Mouse (Mus musculus): Measurements from ENCODE around the gene Ccdc125. TPM values are rescaled to one million over a fixed set of nuclear protein-coding genes. Genes with fewer than 3 reads are reported as not detected.
A peak's percentile ranks its signal among the peaks of the same experiment; 100 is the strongest.

Gene Ccdc125
- polyA plus RNA-seq, 1 experiment from 2014 or later, result 5.4 TPM

- H3K9me3 ChIP-seq, result no peaks in the 10 kb centered on the region
- WGBS, result 60% methylated on average over 9 of the region's 9 CpGs
- H3K36me3 ChIP-seq, result peaks cover 17% of the 10 kb centered on the region
- H3K27ac ChIP-seq, result no peak overlapping the region
- H3K4me3 ChIP-seq (replicated peaks), result peak overlapping the region; percentile 62
- H3K27me3 ChIP-seq, result no peaks in the 10 kb centered on the region
- H3K9ac ChIP-seq (replicated peaks), result peak overlapping the region; percentile 76; the same call in 1 of the 2 replicates
- H3K4me1 ChIP-seq (replicated peaks), result peaks cover 5% of the 10 kb centered on the region; the same call in 1 of the 2 replicates
- ATAC-seq (ENCODE audit: insufficient number of reproducible peaks, insufficient read depth, low FRiP score, low TSS enrichment, low read depth), result no peak
- peak overlapping the region; percentile 82 for H3K4me2 ChIP-seq
These were observed 744 bp downstream of the Ccdc125 start for GRCm38 (mm10) chr13:100670181-100670741.

DNA sequence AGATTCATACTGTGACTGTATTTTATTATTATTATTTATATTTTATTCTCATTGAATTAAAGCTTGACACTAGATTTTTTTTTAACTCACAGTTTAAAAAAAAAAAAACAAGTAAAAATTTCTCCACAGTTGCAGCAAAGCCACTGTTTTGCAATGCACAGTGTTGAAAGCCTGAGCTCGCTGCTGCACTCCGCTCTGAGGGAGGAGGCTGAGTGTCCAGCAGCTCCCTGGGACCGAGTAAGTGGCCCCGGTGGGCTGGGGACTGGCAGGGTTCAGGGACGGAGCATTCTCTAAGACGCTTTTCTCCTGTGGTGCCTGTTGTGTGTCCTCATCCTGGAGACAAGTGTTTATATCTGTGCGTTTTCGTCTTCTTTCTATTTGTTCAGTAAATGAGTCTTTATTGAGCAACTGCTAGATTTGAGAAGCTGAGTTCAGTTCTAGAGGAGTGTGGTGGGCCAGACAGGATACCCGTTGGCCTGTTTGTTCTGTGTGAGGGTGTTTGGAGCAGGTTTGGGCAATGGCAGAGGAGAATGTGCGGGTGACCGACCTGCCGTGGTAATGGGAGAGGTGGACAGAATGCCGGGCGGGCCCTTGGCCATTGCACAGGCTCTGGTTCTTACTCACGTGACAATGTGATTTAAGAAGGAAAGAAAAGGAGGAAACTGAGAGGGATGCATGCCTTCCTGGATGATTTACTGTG lies 6.6 kb downstream of the Ccdc125 start:
- Histone ChIP-seq H3K4me3 (replicated peaks) (no peak overlapping the region), H3K36me3 (no peaks in the 10 kb centered on the region), H3K27me3 (no peaks in the 10 kb centered on the region), H3K9me3 (no peaks in the 10 kb centered on the region), H3K4me2 (no peak overlapping the region), H3K4me1 (replicated peaks) (no peaks in the 10 kb centered on the region), H3K9ac (replicated peaks) (no peak overlapping the region), H3K27ac (no peak overlapping the region)
- 83% methylated on average over 15 of the region's 15 CpGs for WGBS
- no peak for ATAC-seq (ENCODE audit: insufficient number of reproducible peaks, insufficient read depth, low FRiP score, low TSS enrichment, low read depth)

DNA sequence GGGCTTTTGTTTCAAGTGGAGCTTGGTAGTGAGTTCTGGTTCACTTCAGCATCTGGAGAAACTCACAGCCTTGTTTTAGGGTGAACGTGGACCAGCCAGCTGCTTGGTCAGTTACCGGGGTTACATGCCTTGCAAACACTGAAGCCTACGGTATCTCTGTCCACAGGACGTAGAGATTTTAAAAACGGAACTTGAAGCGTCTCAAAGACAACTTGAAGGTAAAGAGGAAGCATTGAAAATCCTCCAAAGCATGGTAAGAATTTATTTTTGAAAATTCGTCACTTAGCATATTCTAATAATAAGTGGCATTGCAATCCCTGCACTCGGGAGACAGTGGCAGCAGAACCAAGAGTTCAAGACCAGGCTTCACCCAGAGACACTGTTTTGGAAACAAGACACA lies 12.1 kb downstream of the Ccdc125 start:
- no peak overlapping the region for H3K4me2 ChIP-seq
- no peaks in the 10 kb centered on the region for H3K4me1 ChIP-seq (replicated peaks)
- H3K9ac ChIP-seq (replicated peaks), result no peak overlapping the region
- H3K27ac ChIP-seq, result no peak overlapping the region
- WGBS, result 88% methylated on average over 8 of the region's 8 CpGs
- no peak overlapping the region for H3K4me3 ChIP-seq (replicated peaks)
- no peak for ATAC-seq (ENCODE audit: insufficient number of reproducible peaks, insufficient read depth, low FRiP score, low TSS enrichment, low read depth)
- no peaks in the 10 kb centered on the region for H3K9me3 ChIP-seq
- no peaks in the 10 kb centered on the region for H3K36me3 ChIP-seq
- no peaks in the 10 kb centered on the region for H3K27me3 ChIP-seq

DNA sequence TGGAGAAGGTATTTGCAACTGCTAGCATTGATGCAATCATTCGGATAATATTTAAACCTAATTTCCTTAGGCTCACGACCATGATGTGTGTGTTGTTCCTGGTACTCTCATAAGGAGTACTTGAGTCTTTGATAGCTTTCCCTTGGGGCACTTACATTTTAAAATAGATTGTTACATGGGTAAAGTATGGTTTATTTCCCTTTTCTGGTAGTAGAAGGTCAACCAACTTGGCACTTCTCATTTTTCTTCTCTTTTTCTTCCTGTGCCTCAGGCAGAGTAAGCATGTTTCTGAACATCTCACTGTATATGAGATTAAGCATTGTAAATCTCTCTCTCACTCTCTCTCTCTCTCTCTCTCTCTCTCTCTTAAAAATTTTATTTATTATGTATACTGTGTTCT lies 13.3 kb downstream of the Ccdc125 start:
- H3K9ac ChIP-seq (replicated peaks), result no peak overlapping the region
- no peaks in the 10 kb centered on the region for H3K4me1 ChIP-seq (replicated peaks)
- H3K36me3 ChIP-seq, result no peaks in the 10 kb centered on the region
- H3K4me2 ChIP-seq, result no peak overlapping the region
- ATAC-seq (ENCODE audit: insufficient number of reproducible peaks, insufficient read depth, low FRiP score, low TSS enrichment, low read depth), result no peak
- no peak overlapping the region for H3K4me3 ChIP-seq (replicated peaks)
- WGBS, result 86% methylated on average over 2 of the region's 2 CpGs
- no peaks in the 10 kb centered on the region for H3K27me3 ChIP-seq
- H3K27ac ChIP-seq, result no peak overlapping the region
- H3K9me3 ChIP-seq, result no peaks in the 10 kb centered on the region

DNA sequence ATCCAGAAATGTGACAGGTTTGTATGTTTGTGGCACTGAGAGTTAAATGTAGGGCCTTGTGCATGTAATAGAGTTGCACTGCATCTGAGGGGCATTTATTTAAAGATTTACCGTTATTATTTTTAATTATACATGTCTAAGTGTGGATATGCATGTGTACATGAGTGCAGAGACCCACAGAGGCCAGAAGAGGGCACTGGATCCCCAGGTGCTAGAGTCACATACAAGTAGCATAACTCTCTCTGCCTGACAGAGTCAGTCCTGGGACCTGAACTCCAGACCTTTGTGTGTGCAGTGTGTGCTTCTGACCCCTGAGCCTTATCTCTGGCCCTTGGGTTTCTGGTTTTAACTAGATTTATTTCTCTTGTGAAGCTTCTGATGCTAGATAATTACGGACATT lies 14.8 kb downstream of the Ccdc125 start:
- no peak overlapping the region for H3K4me2 ChIP-seq
- no peak for ATAC-seq (ENCODE audit: insufficient number of reproducible peaks, insufficient read depth, low FRiP score, low TSS enrichment, low read depth)
- H3K4me3 ChIP-seq (replicated peaks), result no peak overlapping the region
- no peak overlapping the region for H3K9ac ChIP-seq (replicated peaks)
- no peak overlapping the region for H3K27ac ChIP-seq
- no peaks in the 10 kb centered on the region for H3K27me3 ChIP-seq
- H3K4me1 ChIP-seq (replicated peaks), result no peaks in the 10 kb centered on the region
- H3K36me3 ChIP-seq, result no peaks in the 10 kb centered on the region
- no peaks in the 10 kb centered on the region for H3K9me3 ChIP-seq
- 74% methylated on average over 2 of the region's 2 CpGs for WGBS

DNA sequence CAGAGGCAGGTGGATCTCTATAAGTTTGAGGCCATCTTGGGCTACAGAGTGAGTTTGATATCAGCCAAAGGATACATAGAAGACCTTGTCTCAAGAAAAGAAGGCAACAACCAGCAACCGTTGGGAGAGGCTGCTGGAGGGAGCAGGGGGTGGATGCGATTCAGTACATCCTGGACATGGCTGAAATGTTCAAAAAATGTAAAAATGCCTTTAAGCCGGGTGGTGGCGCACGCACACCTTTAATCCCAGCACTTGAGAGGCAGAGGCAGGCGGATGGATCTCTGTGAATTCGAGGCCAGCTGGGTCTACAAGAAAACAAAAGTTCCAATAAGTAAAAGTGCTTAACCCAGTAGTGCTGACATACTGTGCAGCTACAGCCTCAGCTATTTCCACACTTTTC lies 18.0 kb downstream of the Ccdc125 start:
- no peak for ATAC-seq (ENCODE audit: insufficient number of reproducible peaks, insufficient read depth, low FRiP score, low TSS enrichment, low read depth)
- H3K36me3 ChIP-seq, result no peaks in the 10 kb centered on the region
- no peak overlapping the region for H3K4me2 ChIP-seq
- no peak overlapping the region for H3K4me3 ChIP-seq (replicated peaks)
- H3K9ac ChIP-seq (replicated peaks), result no peak overlapping the region
- WGBS, result 68% methylated on average over 7 of the region's 7 CpGs
- H3K9me3 ChIP-seq, result no peaks in the 10 kb centered on the region
- H3K27me3 ChIP-seq, result no peaks in the 10 kb centered on the region
- no peak overlapping the region for H3K27ac ChIP-seq
- no peaks in the 10 kb centered on the region for H3K4me1 ChIP-seq (replicated peaks)

- H3K4me1 ChIP-seq (replicated peaks), result no peaks in the 10 kb centered on the region
- WGBS, result 97% methylated on average over 3 of the region's 3 CpGs
- H3K36me3 ChIP-seq, result peaks cover 69% of the 10 kb centered on the region
These were observed 28.0 kb downstream of the Ccdc125 start for GRCm38 (mm10) chr13:100697541-100697940.

DNA sequence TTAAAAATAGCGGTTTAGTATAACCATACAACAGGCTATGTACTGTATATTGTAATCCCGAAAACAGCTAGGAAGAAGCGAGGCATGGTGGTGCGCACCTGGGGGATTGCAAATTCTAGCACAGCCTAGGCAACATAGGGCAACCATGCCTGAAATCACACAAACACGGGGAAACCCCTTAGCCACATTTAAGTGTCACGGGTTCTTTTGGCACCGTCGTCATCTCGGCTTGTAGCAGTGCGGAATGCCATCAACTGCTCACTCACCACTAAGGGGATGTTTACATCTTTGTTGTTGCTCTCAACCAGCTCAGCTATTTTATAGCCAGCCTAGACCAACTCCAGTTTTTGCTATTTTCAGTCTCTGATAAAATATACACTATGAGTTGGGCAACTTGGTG lies 29.3 kb downstream of the Ccdc125 start:
- ATAC-seq (ENCODE audit: insufficient number of reproducible peaks, insufficient read depth, low FRiP score, low TSS enrichment, low read depth), result no peak
- H3K36me3 ChIP-seq, result peaks cover 82% of the 10 kb centered on the region
- H3K27me3 ChIP-seq, result no peaks in the 10 kb centered on the region
- no peak overlapping the region for H3K4me2 ChIP-seq
- no peak overlapping the region for H3K4me3 ChIP-seq (replicated peaks)
- no peaks in the 10 kb centered on the region for H3K9me3 ChIP-seq
- WGBS, result 90% methylated on average over 10 of the region's 10 CpGs
- H3K9ac ChIP-seq (replicated peaks), result no peak overlapping the region
- H3K27ac ChIP-seq, result no peak overlapping the region
- H3K4me1 ChIP-seq (replicated peaks), result no peaks in the 10 kb centered on the region

More at GRCm38 (mm10) chr13:100697541-100697940, 28.0 kb downstream of the Ccdc125 start:
- no peaks in the 10 kb centered on the region for H3K9me3 ChIP-seq
- ATAC-seq (ENCODE audit: insufficient number of reproducible peaks, insufficient read depth, low FRiP score, low TSS enrichment, low read depth), result no peak
- H3K27ac ChIP-seq, result no peak overlapping the region
- no peak overlapping the region for H3K4me2 ChIP-seq
- no peak overlapping the region for H3K9ac ChIP-seq (replicated peaks)
- H3K4me3 ChIP-seq (replicated peaks), result no peak overlapping the region
- no peaks in the 10 kb centered on the region for H3K27me3 ChIP-seq

- ATAC-seq (ENCODE audit: insufficient number of reproducible peaks, insufficient read depth, low FRiP score, low TSS enrichment, low read depth), result no peak
- no peak overlapping the region for H3K4me3 ChIP-seq (replicated peaks)
- WGBS, result 89% methylated on average over 2 of the region's 2 CpGs
- H3K9me3 ChIP-seq, result no peaks in the 10 kb centered on the region
- no peaks in the 10 kb centered on the region for H3K27me3 ChIP-seq
- no peak overlapping the region for H3K4me2 ChIP-seq
- H3K27ac ChIP-seq, result no peak overlapping the region
- H3K36me3 ChIP-seq, result peaks cover 96% of the 10 kb centered on the region
- H3K4me1 ChIP-seq (replicated peaks), result no peaks in the 10 kb centered on the region
- H3K9ac ChIP-seq (replicated peaks), result no peak overlapping the region
These were observed 34.0 kb downstream of the Ccdc125 start for GRCm38 (mm10) chr13:100703468-100703867.

- Histone ChIP-seq H3K4me2 (no peak overlapping the region), H3K27ac (no peak overlapping the region), H3K4me1 (replicated peaks) (no peaks in the 10 kb centered on the region), H3K4me3 (replicated peaks) (no peak overlapping the region), H3K27me3 (no peaks in the 10 kb centered on the region), H3K9me3 (no peaks in the 10 kb centered on the region), H3K9ac (replicated peaks) (no peak overlapping the region), H3K36me3 (peaks cover 96% of the 10 kb centered on the region)
- no peak for ATAC-seq (ENCODE audit: insufficient number of reproducible peaks, insufficient read depth, low FRiP score, low TSS enrichment, low read depth)
- 96% methylated on average over 7 of the region's 7 CpGs for WGBS
These were observed 36.7 kb downstream of the Ccdc125 start for GRCm38 (mm10) chr13:100706206-100706605.

DNA sequence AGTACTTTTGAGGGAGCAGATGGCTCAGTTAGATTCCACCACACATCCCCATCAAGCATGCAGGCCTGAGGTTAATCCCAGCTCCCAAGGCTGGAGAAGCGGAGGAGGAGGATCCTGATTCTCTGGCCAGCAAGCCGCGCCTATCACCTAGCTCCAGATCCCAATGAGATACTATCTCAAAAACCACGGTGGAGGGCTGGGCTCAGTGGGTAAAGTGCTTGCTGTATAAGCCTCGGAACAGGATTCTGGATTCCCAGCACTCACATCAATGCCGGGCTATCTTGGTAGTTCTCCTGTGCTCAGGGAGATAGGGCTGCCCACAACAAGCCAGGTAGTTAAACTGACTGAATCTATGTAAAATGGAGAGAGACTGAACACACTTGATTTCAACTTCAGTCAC lies 46.0 kb downstream of the Ccdc125 start:
- Histone ChIP-seq H3K27ac (no peak overlapping the region), H3K36me3 (peaks cover 87% of the 10 kb centered on the region), H3K4me2 (no peak overlapping the region), H3K4me1 (replicated peaks) (no peaks in the 10 kb centered on the region), H3K9me3 (no peaks in the 10 kb centered on the region), H3K9ac (replicated peaks) (no peak overlapping the region), H3K27me3 (no peaks in the 10 kb centered on the region), H3K4me3 (replicated peaks) (no peak overlapping the region)
- ATAC-seq (ENCODE audit: insufficient number of reproducible peaks, insufficient read depth, low FRiP score, low TSS enrichment, low read depth), result no peak
- WGBS, result 92% methylated on average over 6 of the region's 6 CpGs

GRCm38 (mm10) chr13:100721656-100722055 lies 52.1 kb downstream of the Ccdc125 start:
- Histone ChIP-seq H3K27me3 (no peaks in the 10 kb centered on the region), H3K4me1 (replicated peaks) (no peaks in the 10 kb centered on the region), H3K36me3 (peaks cover 78% of the 10 kb centered on the region), H3K9ac (replicated peaks) (no peak overlapping the region), H3K27ac (no peak overlapping the region), H3K9me3 (no peaks in the 10 kb centered on the region), H3K4me2 (no peak overlapping the region), H3K4me3 (replicated peaks) (no peak overlapping the region)
- no peak for ATAC-seq (ENCODE audit: insufficient number of reproducible peaks, insufficient read depth, low FRiP score, low TSS enrichment, low read depth)
- WGBS, result 92% methylated on average over 5 of the region's 5 CpGs

Data from limb, embryonic 12.5 days (tissue).